Mouse (Mus musculus) lung, embryonic 16.5 days (tissue): Measurements from ENCODE around the gene Mettl1. TPM values are rescaled to one million over a fixed set of nuclear protein-coding genes. Genes with fewer than 3 reads are reported as not detected.
"Not testable (repeated sequence)": the region's sequence is repeated elsewhere in the genome, so short reads cannot be mapped to it uniquely, and the experiment has no call there.

Source experiments
- ATAC-seq: fragments of 200-750 bp; cut with Nextera tagmentation; 2 replicates; pipeline ENCODE4 v1.8.0; 2017; ENCODE audit warnings: low read depth, mild to moderate bottlenecking, moderate library complexity
- H3K27ac ChIP-seq: fragments of 300-500 bp; sonication (generic); 2 replicates; pipeline ENCODE4 v1.5.1; 2014; ENCODE audit warnings: mild to moderate bottlenecking, control low read depth, low read length
- H3K27me3 ChIP-seq: fragments of 300-500 bp; sonication (generic); 2 replicates; pipeline ENCODE4 v1.6.1; 2014; ENCODE audit warnings: low read depth, low read length, mixed read lengths; ENCODE audit not compliant: control insufficient read depth, insufficient read depth
- H3K36me3 ChIP-seq: fragments of 300-500 bp; sonication (generic); 2 replicates; pipeline ENCODE4 v1.6.1; 2014; ENCODE audit warnings: low read length; ENCODE audit not compliant: control insufficient read depth, insufficient read depth
- H3K4me1 ChIP-seq: fragments of 300-500 bp; sonication (generic); replicated peaks from 2 replicates; pipeline ENCODE4 v1.6.1; 2014; ENCODE audit warnings: low read length, mixed read lengths; ENCODE audit not compliant: control insufficient read depth, insufficient read depth
- H3K4me2 ChIP-seq: fragments of 300-500 bp; sonication (generic); 2 replicates; pipeline ENCODE4 v1.6.1; 2014; ENCODE audit warnings: low read depth, low read length, control low read depth
- H3K4me3 ChIP-seq: fragments of 300-500 bp; sonication (generic); 2 replicates; pipeline ENCODE4 v1.5.1; 2014; ENCODE audit warnings: mild to moderate bottlenecking, low read length, control low read depth
- H3K9ac ChIP-seq: fragments of 300-500 bp; sonication (generic); 2 replicates; pipeline ENCODE4 v1.6.1; 2014; ENCODE audit warnings: low read length, control low read depth
- H3K9me3 ChIP-seq: fragments of 300-500 bp; sonication (generic); 2 replicates; pipeline ENCODE4 v1.6.1; 2016; ENCODE audit warnings: low read length; ENCODE audit not compliant: control insufficient read depth
- WGBS: fragments of 180-500 bp; shearing (Covaris S2); extraction: QIAGEN DNeasy Blood & Tissue Kit; methylation state at CpG from one replicate; pipeline ENCODE4 v1.1.7; 2014; 5-methylcytosine and 5-hydroxymethylcytosine counted together
- polyA plus RNA-seq: library from polyadenylated mRNA; unstranded; fragments of >200 nt; fragmentation: Nextera tagmentation; extraction: Ambion mirVana; gene quantifications from 2 replicates; pipeline ENCODE4 v1.2.1, GENCODE M21; 2015

Gene Mettl1
- polyA plus RNA-seq, 1 experiment from 2014 or later = 39.9 TPM

DNA sequence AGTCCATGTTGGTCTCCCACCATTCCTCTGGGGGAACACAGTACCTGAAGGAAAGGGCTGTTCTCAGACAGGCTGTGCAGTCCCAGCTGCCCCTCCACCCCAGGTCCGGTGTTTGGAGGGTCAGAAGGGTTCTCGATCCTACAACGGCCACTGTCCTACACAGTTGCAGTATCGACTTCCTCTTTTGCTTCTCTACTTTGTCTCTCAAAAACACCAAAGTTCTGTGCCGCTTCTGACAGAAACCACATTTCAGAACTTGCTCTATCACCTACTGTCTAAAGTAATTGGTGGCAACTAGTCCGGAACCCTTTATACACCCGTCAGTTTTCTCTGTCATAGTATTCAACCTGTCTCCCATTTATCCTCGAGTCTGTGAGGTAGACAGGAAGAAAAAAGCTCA is 14.2 kb downstream of the Mettl1 start:
- Histone ChIP-seq H3K27ac (no peak overlapping the region), H3K4me1 (peaks cover 13% of the 10 kb centered on the region), H3K9me3 (no peaks in the 10 kb centered on the region), H3K36me3 (peaks cover 2% of the 10 kb centered on the region; the same call in 1 of the 2 replicates), H3K9ac (no peak overlapping the region), H3K27me3 (peaks cover 27% of the 10 kb centered on the region), H3K4me3 (no peak overlapping the region), H3K4me2 (no peak overlapping the region)
- WGBS = 84% methylated on average over 8 of the region's 8 CpGs
- no peak for ATAC-seq

DNA sequence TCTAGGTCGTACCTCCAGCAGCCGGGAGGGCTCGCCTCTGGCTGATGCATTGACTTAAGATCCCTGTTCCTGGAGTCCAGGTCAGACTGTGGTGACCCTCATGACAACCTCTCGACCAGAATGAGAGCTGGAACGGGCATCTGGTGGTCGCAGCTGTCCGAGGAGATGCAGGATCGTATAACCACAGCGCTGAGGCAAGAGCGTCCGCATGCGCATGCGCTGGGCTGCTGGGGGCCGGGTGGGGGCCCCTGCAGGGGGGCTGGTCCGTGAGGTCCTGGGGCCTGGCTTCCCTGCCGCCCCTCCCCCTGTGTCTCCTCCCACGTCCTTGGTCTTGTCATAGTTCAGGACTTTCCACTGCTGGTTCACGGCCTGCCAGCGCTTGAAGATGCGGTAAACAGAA is 15.3 kb downstream of the Mettl1 start:
- Histone ChIP-seq H3K9me3 (no peaks in the 10 kb centered on the region), H3K9ac (no peak overlapping the region), H3K36me3 (peaks cover 2% of the 10 kb centered on the region; the same call in 1 of the 2 replicates), H3K4me2 (no peak overlapping the region), H3K27ac (no peak overlapping the region), H3K27me3 (peaks cover 16% of the 10 kb centered on the region), H3K4me3 (no peak overlapping the region), H3K4me1 (peaks cover 13% of the 10 kb centered on the region)
- ATAC-seq = no peak
- WGBS = 82% methylated on average over 20 of the region's 20 CpGs

DNA sequence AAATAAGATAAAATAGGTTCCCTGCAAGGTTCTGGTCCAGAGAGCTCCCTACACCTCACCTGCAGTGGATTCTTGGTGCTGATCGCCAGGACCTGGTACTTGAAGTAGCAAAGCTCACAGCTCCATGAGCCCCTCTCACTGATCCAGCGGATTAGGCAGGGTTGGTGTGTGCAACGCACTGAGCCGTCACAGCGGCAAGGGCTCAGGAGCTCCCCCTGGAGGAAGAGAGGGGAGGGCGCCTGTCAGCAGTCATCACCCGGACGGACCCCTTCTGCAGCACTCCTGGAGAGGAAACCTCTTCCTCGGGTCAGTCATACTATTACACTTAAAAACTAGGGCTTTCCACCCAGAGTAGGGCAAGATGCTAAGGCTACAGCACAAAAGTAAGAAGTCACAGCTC is 16.9 kb downstream of the Mettl1 start:
- Histone ChIP-seq H3K36me3 (peaks cover 2% of the 10 kb centered on the region; the same call in 1 of the 2 replicates), H3K4me2 (peak overlapping the region; percentile 99), H3K27me3 (peaks cover 12% of the 10 kb centered on the region), H3K27ac (no peak overlapping the region), H3K9me3 (no peaks in the 10 kb centered on the region), H3K4me3 (peak overlapping the region; percentile 13; the same call in 1 of the 2 replicates), H3K9ac (no peak overlapping the region), H3K4me1 (peaks cover 13% of the 10 kb centered on the region)
- WGBS = 1% methylated on average over 9 of the region's 9 CpGs
- ATAC-seq = 0 out of 2 replicates have a peak, but pooled peaks have one; percentile 13

DNA sequence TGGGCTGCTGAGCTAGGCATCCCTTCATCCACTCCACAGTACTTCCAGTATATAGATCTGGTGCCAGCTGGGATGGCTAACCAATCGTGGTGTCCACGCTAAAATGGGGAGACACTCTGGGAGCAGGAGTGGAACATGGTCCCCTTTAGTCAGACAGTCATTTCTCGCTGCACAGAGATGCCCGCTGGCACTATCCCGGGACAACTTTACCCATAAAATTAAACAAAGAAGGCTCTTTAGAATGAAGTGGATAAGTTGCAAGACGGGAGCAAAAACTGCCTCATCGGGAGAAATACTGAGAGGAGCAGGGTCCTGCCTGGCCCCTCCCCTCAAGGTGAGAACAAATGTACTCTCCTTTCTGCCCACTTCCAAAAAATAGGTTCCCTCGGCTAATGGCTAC is 17.5 kb downstream of the Mettl1 start:
- no peaks in the 10 kb centered on the region for H3K9me3 ChIP-seq
- peak overlapping the region; percentile 99 for H3K4me2 ChIP-seq
- H3K36me3 ChIP-seq = peaks cover 2% of the 10 kb centered on the region; the same call in 1 of the 2 replicates
- no peak overlapping the region for H3K27ac ChIP-seq
- peak overlapping the region; percentile 76 for H3K4me3 ChIP-seq
- H3K9ac ChIP-seq = peak overlapping the region; percentile 79; the same call in 1 of the 2 replicates
- H3K27me3 ChIP-seq = peaks cover 12% of the 10 kb centered on the region
- H3K4me1 ChIP-seq = peaks cover 13% of the 10 kb centered on the region
- WGBS = 5% methylated on average over 8 of the region's 8 CpGs
- no peak for ATAC-seq

DNA sequence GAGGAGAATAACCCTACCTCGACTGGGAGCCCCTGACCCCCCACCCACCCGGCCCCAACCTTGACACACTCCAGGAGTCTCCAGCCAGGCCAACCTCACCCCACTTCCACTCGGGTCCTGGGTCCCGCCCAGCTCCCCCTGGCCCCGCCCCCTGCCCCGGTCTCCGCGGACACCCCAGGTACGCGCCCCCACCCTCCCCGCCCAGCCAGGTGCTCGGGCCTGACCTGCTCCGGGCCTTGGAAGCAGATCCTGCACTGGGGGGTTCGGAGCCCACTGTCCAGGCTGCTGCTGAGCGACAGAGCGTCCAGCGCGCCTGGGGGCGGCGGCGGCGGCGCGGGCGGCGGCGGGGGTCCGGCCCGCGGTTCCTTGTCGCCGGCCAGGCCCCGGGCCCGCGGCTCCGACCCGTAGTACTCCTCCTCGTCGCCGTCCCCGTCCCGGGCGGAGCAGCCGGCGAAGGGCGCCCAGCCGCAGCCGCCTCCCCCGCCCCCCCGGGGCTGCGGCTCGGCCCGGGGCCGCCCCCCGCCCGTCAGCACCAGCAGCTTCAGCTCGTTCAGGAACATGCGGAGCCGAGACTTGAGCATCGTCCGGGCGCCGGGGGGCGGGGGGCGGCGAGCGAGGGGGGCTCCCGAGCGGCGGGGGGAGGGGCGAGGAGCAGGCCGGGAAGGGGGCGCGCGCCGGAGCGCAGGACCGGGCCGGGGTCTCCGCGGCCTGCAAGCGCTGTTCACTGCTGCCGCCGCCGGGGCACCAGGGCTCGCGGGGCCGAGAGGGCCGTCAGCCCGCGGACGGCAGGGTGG is 18.2 kb downstream of the Mettl1 start:
- peak overlapping the region; percentile 79 for H3K9ac ChIP-seq
- H3K36me3 ChIP-seq = peaks cover 2% of the 10 kb centered on the region; the same call in 1 of the 2 replicates
- H3K9me3 ChIP-seq = no peaks in the 10 kb centered on the region
- H3K27me3 ChIP-seq = peaks cover 12% of the 10 kb centered on the region
- peak overlapping the region; percentile 76 for H3K4me3 ChIP-seq
- WGBS = 1% methylated on average over 46 of the region's 92 CpGs
- peak overlapping the region; percentile 99 for H3K4me2 ChIP-seq
- H3K27ac ChIP-seq = peak overlapping the region; percentile 66
- no peak; the same call in 1 of the 2 replicates for ATAC-seq
- H3K4me1 ChIP-seq = peaks cover 13% of the 10 kb centered on the region

DNA sequence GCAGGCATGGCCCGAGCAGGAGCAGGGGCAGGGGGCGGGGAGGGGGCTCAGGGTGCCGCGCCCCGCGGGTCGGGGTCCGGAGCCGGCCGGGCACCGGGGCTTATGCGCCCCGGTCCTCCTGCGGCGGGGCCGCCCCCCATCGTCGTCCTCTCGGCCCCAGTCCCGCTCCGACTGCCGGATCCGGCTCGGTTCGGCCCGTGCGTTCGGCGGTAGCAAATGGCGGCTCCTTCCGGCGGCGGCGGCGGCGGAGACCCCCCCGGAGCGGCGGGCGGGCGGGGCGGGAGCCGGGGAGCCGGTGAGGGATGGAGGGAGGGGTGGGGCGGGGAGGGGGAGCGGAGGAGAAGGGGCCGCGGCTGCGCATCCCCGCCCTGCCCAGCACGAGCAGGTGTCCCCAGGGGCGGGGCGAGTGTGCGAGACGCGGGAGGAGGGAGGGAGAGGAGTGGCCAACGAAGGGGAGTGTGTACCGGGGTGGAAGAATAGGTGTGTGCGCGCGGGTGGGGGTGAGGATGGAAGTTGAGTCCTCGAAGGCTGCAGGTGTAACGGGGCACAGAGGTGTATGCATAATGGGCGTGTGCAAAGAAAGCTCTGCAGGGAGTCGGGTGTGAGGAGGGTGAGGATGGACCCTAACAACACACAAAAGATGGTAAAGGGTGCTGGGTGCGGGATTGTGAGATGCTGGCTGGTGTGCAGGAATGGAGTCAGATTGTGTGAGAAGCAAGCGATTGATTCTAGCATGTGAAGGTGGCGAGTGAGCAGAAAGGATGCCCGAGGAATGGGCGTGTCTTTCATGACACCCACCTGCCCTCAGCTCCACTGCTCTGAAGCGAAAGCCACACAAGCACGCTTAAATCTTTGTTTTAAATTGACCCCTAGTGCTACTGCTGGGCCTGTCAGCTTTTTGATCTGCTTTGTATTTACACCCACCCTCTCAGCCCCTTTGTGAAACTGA is 19.0 kb downstream of the Mettl1 start, which contains the start of gene March9:
March9 (minus strand) TSS at position 217 of the 949 bp plus-strand sequence.
- peaks cover 19% of the 10 kb centered on the region for H3K4me1 ChIP-seq
- H3K27me3 ChIP-seq = peaks cover 12% of the 10 kb centered on the region
- under 1% methylated on average over 37 of the region's 72 CpGs for WGBS
- H3K9me3 ChIP-seq = no peaks in the 10 kb centered on the region
- peaks cover 8% of the 10 kb centered on the region for H3K36me3 ChIP-seq
- ATAC-seq = peak; percentile 19; the same call in 1 of the 2 replicates
- H3K4me3 ChIP-seq = peak within 1 kb of the TSS; percentile 76
- H3K27ac ChIP-seq = peak within 1 kb of the TSS; percentile 66
- H3K9ac ChIP-seq = peak within 1 kb of the TSS; percentile 79
- H3K4me2 ChIP-seq = peak within 1 kb of the TSS; percentile 99

DNA sequence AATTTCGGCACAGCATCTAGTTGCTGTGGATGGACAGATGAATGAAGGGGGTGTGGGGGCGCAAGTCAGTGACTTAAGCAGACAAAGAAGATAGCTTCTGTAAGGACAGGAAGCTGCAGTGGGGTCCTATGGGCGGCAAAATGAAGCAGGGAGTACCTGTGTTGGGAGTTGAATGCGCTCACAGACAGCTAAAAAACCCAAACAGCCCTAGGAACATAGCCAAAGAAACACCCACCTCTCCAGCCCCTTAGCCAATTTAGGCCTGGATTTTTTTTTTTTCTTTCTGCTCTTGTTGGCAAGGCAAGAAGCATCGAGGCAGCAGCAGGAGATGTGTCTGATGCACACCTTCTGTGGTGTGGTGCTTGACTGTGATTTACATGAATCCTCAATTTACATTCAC is 19.9 kb downstream of the Mettl1 start:
- no peak overlapping the region for H3K27ac ChIP-seq
- H3K4me2 ChIP-seq = no peak overlapping the region
- no peak overlapping the region for H3K4me3 ChIP-seq
- ATAC-seq = no peak
- WGBS = 42% methylated on average over 5 of the region's 5 CpGs
- no peak overlapping the region for H3K9ac ChIP-seq
- no peaks in the 10 kb centered on the region for H3K9me3 ChIP-seq
- peaks cover 16% of the 10 kb centered on the region for H3K36me3 ChIP-seq
- peaks cover 19% of the 10 kb centered on the region for H3K4me1 ChIP-seq
- peaks cover 12% of the 10 kb centered on the region for H3K27me3 ChIP-seq

DNA sequence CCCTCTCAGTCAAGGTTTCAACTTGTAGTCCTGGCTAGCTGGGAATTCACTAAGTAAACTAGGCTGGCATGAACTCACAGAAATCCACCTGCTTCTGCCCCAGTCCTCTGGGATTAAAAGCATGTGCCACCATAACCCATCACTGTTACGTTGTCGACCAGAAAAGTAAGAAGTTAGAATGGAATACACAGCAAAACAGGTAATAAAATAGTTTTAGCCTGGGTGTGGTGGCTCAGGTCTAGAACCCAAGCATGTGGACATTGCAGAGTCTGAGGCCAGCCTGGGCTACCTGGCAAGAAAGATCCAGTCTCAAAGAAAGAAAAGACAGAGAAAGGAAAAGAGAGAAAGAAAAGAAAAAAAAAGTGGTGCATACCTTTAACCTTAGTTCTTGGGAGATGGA is 20.3 kb downstream of the Mettl1 start:
- Histone ChIP-seq H3K9me3 (no peaks in the 10 kb centered on the region), H3K4me2 (no peak overlapping the region), H3K4me1 (peaks cover 19% of the 10 kb centered on the region), H3K36me3 (peaks cover 19% of the 10 kb centered on the region), H3K27ac (no peak overlapping the region), H3K27me3 (peaks cover 12% of the 10 kb centered on the region), H3K9ac (no peak overlapping the region), H3K4me3 (no peak overlapping the region)
- no peak for ATAC-seq
- WGBS = 71% methylated on average over 2 of the region's 2 CpGs

DNA sequence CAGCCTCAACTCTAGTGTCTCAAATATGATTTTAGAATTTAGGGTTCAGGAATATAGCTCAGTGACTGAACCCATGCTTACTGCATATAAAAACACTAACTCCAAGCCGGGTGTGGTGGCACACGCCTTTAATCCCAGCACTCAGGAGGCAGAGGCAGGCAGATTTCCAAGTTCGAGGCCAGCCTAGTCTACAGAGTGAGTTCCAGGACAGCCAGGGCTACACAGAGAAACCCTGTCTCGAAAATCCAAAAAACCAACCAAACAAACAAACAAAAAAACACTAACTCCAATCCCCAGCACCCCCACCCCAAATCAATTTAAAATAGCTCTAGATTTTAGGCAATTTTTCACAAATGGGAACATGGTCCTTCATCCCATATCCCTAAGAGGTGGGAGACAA is 20.9 kb downstream of the Mettl1 start:
- not testable (repeated sequence) for H3K9me3 ChIP-seq, H3K9ac ChIP-seq, H3K4me3 ChIP-seq, H3K27ac ChIP-seq, ATAC-seq, H3K4me2 ChIP-seq
- H3K27me3 ChIP-seq = peaks cover 12% of the 10 kb centered on the region
- 81% methylated on average over 4 of the region's 4 CpGs for WGBS
- peaks cover 19% of the 10 kb centered on the region for H3K4me1 ChIP-seq
- peaks cover 24% of the 10 kb centered on the region for H3K36me3 ChIP-seq
